ENCODE assay signal across 6 mouse cellular contexts in genomic region chr7:57635026-57635425, GRCm38 (mm10).
"Had no signal": no experiment of that assay in that cellular context is flagged by ENCODE, and none has a peak within 500 bp of the region (broad histone marks: within the 10 kb centered on the region; RNA-seq: fewer than 3 reads in every experiment).

No protein-coding gene starts in this region.

- ATAC-seq: intestine, embryonic 16.5 days; midbrain, embryonic 16.5 days had no signal

- DNase-seq: kidney, postnatal 25 days; left cerebral cortex, postnatal 4 days; lung, adult 18-20 months; thymus, postnatal 4 days had no signal
